Mouse (Mus musculus) layer of hippocampus, adult 6 months (tissue): ENCODE results near the gene Aen. TPM values are rescaled to one million over a fixed set of nuclear protein-coding genes. Genes with fewer than 3 reads are reported as not detected.

Experiments used
- long read RNA-seq, 2 experiments: library from polyadenylated mRNA; unstranded; transcript quantifications; one replicate each; pipeline ENCODE4 v2.0.0; 2019 to 2020
- microRNA-seq: library from miRNA; unstranded; fragments of <30 nt; microRNA quantifications from one replicate; pipeline ENCODE4 v1.2.0, GENCODE M21; 2020
- polyA plus RNA-seq: library from polyadenylated mRNA; unstranded; fragments of <200 nt; fragmentation: Nextera tagmentation; gene quantifications from 2 replicates; pipeline ENCODE4 v1.2.3, GENCODE M21; 2021

Aen gene
- 21.5 and 25.5 TPM in 2 replicates for polyA plus RNA-seq
- long read RNA-seq, experiment 1, full-length matches to known transcripts, result 48 of 59 reads
- long read RNA-seq, experiment 1, partial matches to known transcripts, result 9 of 59 reads
- long read RNA-seq, experiment 1, other reads (novel, unspliced or antisense), result 2 of 59 reads
- long read RNA-seq, experiment 2, full-length matches to known transcripts, result 258 of 274 reads
- long read RNA-seq, experiment 2, partial matches to known transcripts, result 6 of 274 reads
- long read RNA-seq, experiment 2, other reads (novel, unspliced or antisense), result 10 of 274 reads

GRCm38 (mm10) chr7:78895653-78896333 is at the start of gene Aen:
Gene Aen, plus strand, starts transcription at chr7:78895854.

GRCm38 (mm10) chr7:78846737-78847434 is 48.8 kb upstream of the Aen start, which contains the start of gene Det1:
Gene Det1, minus strand, starts transcription at chr7:78847263.

GRCm38 (mm10) chr7:78912974-78913474 is 17.4 kb downstream of the Aen start, which contains the start of gene Isg20:
Gene Isg20, plus strand, starts transcription at chr7:78913424.

Small RNAs within 50 kb of the gene (microRNA-seq; reads per million reads assigned to microRNA genes)
- gene Mir7-2, result 190 reads per million, percentile 65 among the genes with 10 or more reads in this experiment

Other genes starting within 250 kb of the Aen start
- 35.6 and 36.8 TPM in 2 replicates for gene Ntrk3, start 157.8 kb upstream of the Aen start, polyA plus RNA-seq
- 82.9 and 91.3 TPM in 2 replicates for gene Mrps11, start 112.7 kb upstream of the Aen start, polyA plus RNA-seq
- gene Mrpl46, start 112.3 kb upstream of the Aen start, polyA plus RNA-seq, result 71.8 and 72.6 TPM in 2 replicates
- gene Det1, start 48.6 kb upstream of the Aen start, polyA plus RNA-seq, result 1.8 and 2.1 TPM in 2 replicates
- 0.82 and 1.3 TPM in 2 replicates for gene Isg20, start 17.6 kb downstream of the Aen start, polyA plus RNA-seq
- gene Acan, start 157.6 kb downstream of the Aen start, polyA plus RNA-seq, result 0.30 and 0.45 TPM in 2 replicates
- gene Hapln3, start 235.2 kb downstream of the Aen start, polyA plus RNA-seq, result 0.69 and 2.1 TPM in 2 replicates